Mouse (Mus musculus) urinary bladder, postnatal 10 days (tissue): Measurements from ENCODE around the gene Pon2.
"Not testable (repeated sequence)": the region's sequence is repeated elsewhere in the genome, so short reads cannot be mapped to it uniquely, and the experiment has no call there.

ENCODE experiments used
- DNase-seq: peaks from one replicate; pipeline ENCODE4 v3.0.0; 2022; ENCODE audit warnings: low spot score

Pon2 gene

DNA sequence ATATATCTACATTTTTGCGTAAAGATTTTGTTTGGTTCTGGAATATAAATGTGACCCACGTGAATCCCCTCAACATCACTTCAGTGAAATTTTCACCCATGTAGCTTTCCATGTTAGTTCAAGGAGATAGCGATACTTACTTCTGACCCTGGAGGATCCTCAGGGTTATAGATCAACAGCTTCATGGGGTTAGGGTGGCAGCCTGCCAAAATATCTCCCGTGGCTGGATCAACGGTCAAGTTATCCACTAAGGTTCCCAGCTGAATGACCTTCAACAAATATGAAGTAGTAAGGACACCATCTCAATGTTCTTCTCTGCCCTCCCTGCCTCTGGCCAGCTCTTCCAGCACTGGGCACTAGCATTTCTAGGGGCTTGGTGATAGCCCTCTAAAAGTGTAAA lies 68.0 kb downstream of the Pon2 start:
- no peak for DNase-seq

DNA sequence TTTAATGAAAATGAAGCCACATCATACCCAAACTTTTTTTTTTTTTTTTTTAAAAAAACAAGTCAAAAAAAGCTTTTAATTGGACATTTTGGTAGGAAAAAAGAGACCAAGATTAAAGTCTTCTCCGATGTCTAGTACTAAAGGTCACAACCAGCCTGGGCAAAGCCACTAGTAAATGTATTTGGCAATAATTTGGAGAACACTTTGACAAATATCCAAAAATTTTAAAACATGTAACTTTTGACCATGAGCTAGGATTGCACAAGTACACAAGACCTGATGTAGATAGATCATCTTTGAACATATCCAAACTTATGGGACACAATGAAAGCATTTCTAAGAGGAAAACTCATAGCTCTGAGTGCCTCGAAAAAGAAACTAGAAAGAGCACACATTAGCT lies 74.7 kb downstream of the Pon2 start:
- DNase-seq = not testable (repeated sequence)

DNA sequence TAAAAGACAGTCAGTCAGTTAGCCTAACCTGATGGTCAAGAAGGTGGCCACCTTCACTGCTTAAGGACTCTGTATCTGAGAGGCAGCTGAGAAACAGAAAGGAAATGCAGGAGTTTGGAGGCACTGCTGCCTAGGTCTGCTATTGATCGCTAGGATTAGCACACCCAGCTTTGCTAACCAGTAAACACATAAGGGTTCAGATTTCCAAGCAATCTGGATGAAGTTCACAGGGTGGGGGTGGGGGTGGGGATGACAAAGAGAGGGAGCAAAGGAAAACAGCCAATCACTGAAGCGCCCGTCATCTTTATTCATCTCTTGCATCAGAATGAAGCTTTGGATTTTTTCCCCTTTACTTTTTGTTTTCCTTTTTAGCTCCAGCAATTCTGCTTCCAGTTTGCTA lies 76.2 kb downstream of the Pon2 start:
- no peak for DNase-seq

DNA sequence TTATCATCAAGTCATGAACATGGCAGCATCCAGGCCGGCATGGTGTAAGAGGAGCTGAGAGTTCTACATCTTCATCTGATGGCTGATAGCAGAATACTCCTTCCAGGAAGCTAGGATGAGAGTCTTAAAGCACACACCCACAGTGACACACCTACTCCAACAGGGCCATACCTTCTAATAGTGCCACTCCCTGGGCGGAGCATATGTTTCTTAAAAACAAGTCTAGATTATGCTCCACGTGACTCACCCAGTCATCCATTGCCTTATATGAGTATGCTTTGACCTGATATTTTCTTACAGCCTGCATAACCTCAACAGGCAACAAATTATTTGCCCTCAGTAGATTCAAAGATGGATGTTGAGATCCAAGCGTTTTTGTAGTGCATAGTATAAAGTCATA lies 80.1 kb downstream of the Pon2 start:
- no peak for DNase-seq
